Mouse (Mus musculus) gastrocnemius, postnatal 4 days (tissue): Measurements from ENCODE around the gene Mettl8. TPM values are rescaled to one million over a fixed set of nuclear protein-coding genes. Genes with fewer than 3 reads are reported as not detected.

Source experiments
- DNase-seq, 2 experiments: peaks; one replicate each; pipeline ENCODE4 v3.0.0; 2021 to 2022; ENCODE audit warnings: low spot score in 2 of 2, mixed read lengths in 2 of 2
- total RNA-seq, 2 experiments: library from RNA; stranded (reverse); gene quantifications; 2 replicates each; pipeline ENCODE4 v1.2.3; 2021

Mettl8 gene
- total RNA-seq, 2 experiments from 2014 or later = 8.0 to 10.6 TPM

DNA sequence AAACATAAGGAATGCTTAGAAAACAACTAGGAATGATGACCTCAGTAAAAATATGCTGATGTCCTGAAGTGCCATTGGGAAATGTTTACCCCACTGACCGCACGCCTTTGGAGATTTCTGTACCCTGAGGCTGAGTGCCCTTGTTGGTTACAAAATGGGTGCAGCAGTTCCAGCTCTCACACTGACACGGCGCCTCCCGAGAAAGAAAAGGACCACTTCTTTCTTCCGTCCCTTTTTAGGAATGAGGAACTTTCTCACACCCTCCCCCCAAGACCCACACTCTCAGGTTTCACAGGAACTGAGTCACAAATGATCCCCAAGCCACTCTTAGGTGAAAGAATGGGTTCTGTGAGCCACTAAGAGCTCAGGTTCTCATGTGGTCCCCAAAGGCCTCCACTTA lies 17.9 kb downstream of the Mettl8 start:
- no peak for DNase-seq

DNA sequence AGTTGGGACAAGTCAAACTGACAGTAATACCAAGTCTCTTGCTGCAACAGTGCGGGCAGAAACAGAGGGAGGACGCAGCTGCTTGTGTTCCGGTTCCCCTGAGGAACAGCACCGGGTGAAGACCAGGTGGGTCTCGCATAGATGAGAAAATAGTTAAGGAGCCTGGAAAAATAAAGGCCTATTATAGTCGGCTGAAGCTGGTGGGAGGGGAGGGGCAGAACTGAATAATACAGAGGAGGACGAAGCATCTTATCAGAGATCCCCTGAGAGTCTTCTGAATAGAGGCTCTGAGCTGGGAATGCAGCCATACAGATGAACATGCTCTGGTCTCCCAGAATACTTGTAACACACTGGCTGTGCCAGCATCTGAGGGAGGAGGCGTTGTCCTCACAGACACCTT lies 21.4 kb downstream of the Mettl8 start:
- no peak for DNase-seq

DNA sequence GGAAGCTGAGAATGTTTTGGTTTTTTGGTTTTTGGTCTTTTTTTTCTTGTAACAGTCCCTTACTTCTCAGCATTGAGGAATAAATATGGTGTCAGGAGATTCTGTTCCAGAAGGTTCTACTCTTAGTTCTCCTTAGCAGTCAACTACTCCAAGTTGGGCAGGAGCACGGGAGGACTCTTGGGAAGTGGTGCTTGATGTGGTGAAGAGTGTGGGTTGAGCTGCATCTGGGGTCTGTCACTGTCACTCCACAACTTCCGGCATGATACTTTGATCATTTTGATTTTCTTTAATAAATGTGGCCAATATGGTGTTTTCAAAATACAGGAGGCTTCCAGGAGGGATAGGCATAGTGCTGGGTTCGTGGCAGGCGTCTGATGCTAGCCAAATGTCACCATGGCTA lies 22.4 kb downstream of the Mettl8 start:
- no peak for DNase-seq

DNA sequence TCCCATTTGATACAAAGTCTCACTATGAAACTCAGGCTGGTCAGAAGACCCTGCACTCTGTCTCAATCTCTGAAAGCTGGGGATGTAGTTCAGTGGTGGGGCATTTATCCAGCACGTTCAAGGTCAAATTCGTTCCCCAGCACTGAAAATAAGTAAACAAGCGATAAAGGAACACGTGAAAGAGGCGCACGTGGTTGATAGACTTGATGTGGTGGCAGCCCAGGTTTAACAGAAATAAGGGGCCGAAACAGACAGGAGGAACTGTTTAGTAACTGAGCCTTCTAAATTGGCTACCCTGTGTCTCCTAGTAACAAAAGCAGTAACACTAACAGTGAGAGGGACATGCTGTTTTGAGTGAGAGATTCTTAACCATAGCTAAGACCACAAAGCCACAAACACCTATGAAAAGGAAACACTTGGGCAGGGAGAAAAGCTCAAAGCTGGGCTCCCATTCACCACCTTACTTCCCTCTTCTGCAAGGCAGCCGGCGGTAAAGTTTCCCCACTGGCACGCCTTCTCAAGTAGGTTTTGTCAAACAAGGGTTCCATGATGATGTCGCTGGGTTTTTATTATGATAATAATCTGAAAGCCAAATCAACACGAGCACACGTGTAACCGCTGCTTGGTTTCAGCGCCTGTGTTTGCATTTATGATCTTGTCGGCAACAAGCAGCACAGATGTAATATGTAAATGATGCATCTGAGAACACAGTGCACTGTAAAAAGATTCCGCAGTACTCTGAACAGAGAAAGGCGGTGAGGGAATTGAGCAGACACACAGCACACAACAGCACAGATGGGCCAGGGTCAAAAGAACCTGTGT lies 23.2 kb downstream of the Mettl8 start:
- no peak for DNase-seq

DNA sequence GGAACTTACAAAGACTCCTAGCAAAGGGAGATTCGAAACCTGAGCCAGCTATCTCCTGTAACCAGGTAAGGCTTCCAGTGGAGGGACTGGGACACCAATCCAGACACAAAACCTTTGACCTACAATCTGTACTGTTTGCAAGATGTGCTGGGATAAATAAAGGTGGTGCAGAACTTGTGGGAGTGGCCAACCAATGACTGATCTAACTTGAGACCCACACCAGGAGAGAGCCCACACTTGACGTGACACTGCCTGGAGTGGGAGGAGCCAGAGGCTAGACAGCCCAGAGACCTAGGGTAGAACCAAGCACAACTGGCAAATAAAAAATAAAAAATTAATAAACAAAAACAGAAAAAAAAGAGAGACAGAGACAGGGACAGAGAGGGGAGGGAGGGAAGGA lies 24.7 kb downstream of the Mettl8 start:
- no peak for DNase-seq

DNA sequence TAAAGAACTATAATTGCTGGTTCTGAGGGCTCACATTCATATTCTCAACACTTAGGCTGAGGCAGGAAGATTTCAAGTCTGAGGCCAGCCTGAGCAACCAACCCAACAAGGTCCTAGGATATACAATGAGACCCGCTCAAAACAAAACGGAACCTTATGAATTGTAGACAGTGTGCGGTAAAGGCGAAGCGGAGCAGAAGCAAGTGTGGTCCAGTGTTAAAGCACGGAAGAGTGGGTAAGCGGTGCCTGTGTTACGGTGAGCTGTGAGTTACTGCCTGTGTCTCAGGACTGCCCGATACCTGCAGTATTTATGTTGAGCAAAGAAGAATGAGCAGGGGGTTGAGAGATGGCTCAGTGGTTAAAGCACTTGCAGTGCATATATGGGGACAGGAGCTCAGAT lies 27.8 kb downstream of the Mettl8 start:
- no peak for DNase-seq

DNA sequence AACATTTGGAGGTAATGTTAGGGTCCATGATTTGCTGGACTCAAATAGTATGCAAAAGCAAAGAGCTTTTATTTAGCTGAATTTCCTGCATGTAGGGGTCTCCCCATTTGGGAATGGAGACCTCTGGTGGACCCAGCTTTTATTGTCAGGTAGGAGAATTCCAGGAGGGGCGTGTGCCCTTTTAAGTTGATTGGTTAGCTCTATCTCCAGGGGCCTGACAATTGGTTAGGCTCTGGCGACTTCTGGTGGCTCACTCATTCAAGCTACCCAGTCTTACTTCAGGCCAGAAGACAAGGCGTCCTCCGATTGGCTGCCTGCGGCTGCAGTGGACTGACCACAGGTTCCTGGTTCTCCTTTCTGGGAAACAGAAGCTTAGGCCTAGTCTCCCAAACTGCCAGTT lies 28.6 kb downstream of the Mettl8 start:
- no peak for DNase-seq

DNA sequence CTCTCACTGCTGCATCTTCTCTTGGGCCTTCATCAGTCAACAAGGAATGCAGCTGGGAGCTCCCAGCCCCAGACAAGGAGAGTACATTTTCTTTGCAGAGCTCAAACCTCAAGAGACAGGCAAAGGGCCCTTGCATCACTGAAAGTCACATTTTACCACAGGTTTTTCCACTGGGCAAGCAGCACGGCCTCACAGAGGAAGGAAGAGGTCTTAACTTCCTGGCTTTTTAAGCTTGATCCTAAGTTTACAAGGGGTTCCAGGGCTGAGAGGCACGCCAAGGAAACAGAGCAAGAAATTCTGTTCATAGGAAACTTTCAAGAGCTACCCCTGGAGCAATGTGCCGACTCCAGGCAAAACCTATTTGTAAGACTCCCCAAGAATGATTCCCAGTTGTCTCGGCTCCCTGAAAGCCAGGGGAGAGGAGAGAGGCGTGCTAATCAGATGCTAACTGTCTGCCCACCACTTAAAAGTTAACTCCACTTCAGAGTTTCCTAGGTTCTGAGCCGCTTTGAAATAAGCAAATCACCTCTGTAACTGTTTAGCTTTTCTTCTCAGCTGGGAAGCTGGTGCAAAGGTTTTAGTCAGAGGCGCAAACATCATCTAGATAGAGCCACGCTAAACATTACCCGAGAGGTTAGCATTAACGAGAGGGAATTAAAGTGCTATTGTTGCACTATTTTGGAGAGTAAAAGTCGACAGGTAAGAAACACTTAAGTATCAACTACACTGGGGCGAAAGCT lies 29.6 kb downstream of the Mettl8 start:
- no peak for DNase-seq

DNA sequence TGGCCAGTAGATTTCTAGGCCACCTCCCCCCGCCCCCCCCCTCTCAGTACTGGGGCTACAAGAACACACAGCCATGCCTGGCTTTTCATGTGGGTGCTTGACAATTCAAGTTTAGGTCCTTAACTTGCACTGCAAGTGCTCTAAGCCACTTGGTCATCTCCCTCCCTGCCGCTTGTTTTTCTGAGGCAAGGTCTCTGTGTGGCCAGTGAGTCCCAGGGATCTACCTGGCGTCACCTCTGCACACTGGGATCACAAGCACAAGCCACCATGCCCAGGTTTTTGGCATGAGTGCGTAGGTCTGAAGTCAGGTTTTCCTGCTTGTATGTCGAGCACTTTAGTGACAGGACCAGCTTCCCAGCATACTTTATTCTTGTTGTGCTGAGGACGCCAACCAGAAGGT lies 31.4 kb downstream of the Mettl8 start:
- no peak for DNase-seq

DNA sequence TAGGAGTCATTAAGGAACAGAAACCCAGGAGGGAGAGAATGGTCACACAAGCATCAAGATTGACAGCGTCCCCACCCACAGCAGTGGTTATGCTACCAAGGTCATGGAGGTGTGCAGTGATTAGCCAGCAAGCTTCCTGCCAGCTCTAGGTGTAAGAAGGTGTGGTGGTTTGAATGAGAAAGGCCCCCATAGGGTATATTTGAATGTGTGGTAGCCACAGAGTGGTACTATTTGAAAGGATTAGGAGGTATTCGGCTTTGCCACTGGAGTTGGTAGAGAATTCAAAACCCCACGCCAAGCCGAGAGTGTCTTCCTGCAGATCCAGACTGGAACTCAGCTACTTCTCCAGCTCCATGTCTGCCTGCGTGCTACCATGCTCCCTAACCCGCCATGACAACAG lies 32.4 kb downstream of the Mettl8 start:
- no peak for DNase-seq

DNA sequence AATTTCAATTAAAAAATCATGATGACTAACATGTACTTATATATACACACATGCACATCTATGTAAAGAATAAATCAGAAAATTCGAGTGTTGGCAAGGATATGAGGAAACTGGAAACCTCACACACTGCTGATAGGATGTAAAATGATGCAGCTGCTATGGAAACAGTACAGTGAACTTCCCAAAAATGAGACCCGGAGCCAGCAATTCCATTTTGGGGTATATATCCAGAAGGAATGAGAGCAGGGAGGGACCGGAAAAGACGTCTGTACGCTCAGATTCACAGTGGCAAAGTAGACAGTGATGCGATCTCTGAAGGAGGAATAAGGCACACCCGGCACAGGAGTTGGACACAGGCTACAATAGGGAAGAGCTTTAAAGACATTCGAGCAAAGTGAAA lies 34.7 kb downstream of the Mettl8 start:
- no peak for DNase-seq

DNA sequence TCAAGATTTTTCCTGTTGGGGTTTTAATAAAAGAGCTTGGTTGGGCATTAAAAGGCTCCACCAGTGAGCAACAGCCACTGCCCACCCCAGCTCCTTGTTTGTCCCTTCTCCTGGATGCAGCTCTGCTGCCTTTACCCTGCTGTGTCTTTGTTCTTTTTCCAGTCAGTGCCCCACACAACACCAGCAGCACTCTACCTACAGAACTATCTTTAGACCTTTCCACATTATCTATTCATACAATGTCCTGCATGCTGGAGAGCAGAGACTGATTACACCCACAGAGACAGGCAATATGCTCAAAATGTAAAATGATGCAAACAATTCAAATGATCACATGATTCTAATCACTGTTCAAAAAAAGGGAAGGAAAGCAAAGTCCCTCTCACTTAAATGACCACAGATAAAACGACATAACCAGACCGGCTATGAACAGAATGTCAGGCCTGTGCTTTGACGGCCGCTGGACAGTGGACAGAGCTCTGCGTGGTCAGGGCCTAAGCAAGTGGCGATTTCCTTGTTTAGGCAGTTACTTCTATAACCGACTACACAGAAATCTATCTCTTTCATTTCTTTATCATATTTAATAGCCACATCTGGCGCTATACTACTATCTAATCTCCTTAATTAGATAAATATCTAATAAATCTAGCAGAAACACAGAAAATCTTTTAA lies 35.5 kb downstream of the Mettl8 start:
- DNase-seq = no peak

DNA sequence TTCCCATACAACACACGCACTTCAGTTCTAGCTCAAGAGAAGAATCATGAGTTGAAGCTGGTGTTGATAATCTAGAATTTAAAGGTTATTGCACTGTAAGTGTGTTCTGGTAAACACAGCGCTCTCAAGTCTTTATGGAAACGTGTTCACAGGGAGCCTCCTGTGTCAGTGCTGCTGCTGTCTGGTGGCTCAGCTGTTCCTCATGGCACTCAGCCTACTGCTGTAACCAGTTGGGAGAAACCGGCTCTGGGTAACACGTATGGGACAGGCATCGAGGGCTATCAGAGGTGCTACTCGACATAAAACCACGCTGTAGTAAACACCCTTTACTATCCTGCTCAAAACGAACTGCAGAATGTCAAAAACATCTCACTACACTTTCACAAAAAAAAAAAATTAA lies 36.1 kb downstream of the Mettl8 start:
- DNase-seq = no peak

DNA sequence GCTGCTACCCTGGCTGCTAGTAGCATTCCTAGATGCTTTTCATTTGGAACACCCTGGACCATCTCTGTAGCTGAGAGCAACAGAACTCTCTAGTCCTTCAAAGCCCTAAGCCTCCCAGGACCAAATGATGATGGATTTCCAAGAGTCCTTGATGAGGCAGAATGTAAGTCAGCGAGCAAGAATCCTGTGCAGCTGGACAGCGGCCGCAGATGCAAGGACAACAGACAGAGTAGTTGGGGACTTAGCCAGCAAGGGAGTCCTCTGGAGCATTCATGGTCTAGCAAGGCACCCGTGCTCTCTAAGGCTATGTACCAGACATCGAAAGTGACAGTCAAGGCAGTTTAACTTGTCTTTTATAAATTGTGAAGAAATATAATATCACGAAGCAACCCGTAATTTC lies 41.9 kb downstream of the Mettl8 start:
- no peak for DNase-seq

DNA sequence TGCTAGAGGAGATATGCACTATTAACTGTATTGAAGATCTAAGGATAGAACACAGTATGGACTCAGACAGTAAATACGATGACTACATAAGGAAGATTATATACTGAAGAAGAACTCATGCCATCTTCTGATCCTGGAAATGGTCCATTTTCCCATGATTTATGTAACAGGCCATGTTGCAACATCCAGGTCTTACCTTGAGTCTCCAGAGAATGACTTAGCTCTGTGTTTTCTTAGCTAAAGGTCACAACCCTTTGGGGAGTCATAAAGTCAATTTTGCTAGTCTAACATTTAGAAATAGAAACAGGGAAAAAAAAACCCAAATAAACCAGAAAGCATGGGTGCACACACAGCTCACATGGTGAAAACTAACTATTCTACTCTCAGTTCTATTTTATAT lies 43.6 kb downstream of the Mettl8 start:
- DNase-seq = no peak

DNA sequence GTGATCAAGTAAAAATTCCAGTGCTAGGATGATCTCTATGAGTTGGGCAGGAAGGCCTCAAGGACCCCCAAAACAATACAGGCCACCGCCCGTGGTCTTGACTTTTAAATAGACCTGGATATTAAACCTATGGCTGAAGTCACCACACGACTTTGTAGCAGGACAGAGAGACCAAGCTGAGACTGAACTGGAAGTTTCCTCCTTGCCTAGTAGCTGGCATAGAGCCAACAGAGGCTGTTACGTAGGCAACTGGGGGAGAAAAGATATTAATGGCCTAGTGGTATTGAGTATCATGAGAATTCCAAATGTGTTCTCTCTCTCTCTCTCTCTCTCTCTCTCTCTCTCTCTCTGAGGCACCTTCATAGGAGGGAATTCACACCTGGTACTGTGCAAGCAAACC lies 51.0 kb downstream of the Mettl8 start:
- no peak for DNase-seq

DNA sequence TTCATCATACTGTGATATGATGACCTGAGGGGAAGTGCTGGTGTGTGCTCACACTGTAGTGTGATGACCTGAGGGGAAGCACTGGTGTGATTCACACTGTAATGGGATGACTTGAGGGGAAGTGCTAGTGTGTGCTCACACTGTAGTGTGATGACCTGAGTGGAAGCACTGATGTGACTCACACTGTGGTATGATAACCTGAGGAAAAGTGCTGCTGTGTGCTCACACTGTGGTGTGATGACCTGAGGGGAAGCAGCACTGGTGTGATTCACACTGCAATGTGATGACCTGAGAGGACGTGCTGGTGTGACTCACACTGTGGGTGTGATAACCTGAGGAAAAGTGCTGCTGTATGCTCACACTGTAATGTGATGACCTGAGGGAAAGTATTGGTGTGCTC lies 52.9 kb downstream of the Mettl8 start:
- DNase-seq = no peak

DNA sequence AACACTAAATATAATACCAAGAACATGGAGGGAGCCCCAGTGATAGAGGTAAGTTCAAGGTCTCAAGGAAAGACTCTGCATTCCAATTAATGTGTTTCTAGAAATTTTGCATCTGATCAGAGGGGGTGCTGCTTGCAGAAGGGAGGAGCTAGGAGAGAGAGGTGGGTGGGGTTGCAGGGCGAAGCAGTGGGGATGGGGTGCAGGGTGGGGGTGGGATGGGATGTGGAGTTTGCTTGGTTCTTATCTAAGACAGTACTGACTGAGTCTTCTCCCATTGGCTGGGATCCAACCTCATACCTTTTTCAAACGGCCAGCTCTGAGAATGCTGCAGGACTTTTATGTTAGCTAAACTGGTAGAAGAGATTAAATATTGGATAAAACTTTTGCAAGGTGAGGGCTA lies 56.6 kb downstream of the Mettl8 start:
- DNase-seq = no peak

DNA sequence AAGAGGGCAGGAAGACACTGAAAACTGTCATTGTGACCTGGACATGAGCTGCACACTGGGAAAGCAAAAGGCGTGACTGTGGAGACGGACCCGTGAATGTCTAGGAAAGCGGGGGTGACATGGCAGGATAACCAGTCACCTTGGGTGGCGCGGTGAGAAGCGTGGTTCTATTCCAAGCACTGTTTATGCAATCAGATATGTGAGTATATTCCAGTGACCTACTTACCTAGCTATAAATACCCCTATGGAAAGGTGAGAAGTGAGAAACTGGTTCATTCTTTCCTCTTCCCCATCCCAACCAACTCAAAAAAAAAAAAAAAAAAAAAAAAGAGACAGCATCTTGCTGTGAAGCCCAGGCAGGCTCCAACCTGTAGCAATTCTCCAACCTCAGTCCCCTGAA lies 58.9 kb downstream of the Mettl8 start:
- DNase-seq = no peak

DNA sequence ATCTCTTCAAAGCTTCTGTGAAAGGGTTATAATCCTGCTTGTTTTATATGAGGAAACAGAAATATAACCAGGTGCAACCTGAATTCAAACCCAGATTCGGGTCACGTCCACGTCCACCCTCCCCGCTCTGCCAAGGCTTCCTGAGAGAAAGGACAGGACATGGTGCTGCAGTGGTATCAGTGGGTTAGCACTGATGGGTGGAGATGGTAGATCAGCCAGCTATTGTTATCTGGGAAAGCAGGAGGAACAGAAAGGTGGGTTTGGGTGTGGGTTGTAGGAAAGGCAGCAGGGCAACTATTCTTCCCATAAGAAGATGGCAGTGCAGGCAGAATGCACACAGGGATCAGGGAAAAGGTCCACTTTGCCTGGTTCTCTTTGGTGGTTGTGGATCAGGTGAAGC lies 59.5 kb downstream of the Mettl8 start:
- DNase-seq = no peak

DNA sequence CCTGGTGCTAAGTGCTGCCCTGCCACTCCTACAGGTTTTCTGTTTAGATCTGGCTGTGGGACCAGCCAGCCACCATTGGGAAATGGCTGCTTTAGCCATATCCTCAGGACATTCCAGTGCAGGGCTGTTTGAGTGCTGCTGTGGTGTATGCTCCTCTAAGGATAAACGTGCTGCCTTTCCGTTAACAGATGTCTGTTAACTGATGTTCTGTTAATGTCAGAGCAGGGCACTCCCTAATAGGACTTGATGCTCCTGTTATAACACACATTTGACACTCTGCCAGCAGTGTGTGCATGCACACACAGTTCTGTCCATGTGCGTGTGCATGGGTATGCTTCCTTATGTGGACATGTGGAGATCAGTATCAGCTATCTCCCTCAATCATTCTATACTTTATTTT lies 61.6 kb downstream of the Mettl8 start:
- no peak for DNase-seq

DNA sequence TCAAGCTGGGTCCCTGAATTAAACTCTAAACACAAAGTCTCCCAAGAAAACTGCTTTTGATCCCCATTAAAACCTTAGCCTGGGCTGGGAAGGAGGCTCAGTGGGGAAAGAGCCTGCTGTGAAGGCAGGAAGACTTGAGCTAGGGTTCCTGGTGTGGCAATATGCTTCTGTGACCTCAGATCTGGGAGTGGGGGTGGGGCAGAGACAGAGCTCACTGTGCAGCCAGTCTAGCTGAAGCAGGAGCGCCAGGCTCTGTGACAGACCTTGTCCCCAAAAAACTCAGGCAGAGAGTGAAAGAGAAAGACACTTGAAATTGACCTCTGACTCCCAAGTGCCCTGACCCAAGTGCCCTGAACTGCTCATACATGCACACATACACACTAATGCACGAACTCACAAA lies 62.7 kb downstream of the Mettl8 start:
- DNase-seq = no peak
